ENCODE assay signal across 14 mouse cellular contexts in the genomic region with DNA sequence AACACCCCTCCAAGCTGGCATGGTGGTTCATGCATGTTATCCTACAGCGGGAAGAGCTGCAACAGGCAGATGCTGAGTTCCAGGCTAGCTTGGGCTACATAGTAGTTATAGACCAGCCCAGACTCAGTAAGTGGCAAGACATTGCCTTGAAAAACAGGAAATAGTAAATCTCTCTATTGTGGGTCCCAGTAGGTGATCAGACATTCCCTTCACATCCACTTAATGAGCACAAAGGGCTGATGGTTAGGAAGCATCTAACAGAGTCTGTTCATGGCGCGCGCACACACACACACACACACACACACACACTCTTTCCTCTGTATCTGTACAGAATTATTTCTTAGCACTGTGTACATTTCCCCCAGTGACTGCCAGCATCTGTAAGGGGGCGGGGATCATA.
"Had no signal": no experiment of that assay in that cellular context is flagged by ENCODE, and none has a peak within 500 bp of the region (broad histone marks: within the 10 kb centered on the region; RNA-seq: fewer than 3 reads in every experiment).

No protein-coding gene starts in this region.

- H3K4me2 ChIP-seq: liver, embryonic 11.5 days; liver, embryonic 15.5 days; lung, embryonic 14.5 days; midbrain, embryonic 11.5 days; midbrain, embryonic 15.5 days; stomach, embryonic 15.5 days had no signal

- H3K27me3 ChIP-seq: liver, embryonic 15.5 days; midbrain, embryonic 15.5 days; stomach, embryonic 15.5 days had no signal

- DNase-seq: kidney, adult 9 months; kidney, postnatal 36 days; lung, embryonic 14.5 days; lung, postnatal 10 days; lung, postnatal 4 days; thymus, postnatal 4 days had no signal

- H3K36me3 ChIP-seq: limb, embryonic 10.5 days; liver, embryonic 15.5 days; midbrain, embryonic 15.5 days; stomach, embryonic 15.5 days had no signal

- H3K9ac ChIP-seq: liver, embryonic 15.5 days; lung, embryonic 14.5 days; midbrain, embryonic 15.5 days; stomach, embryonic 15.5 days had no signal

- H3K4me3 ChIP-seq: left cerebral cortex, adult 2 months; limb, embryonic 10.5 days; liver, embryonic 15.5 days; midbrain, embryonic 15.5 days; stomach, embryonic 15.5 days had no signal

- H3K9me3 ChIP-seq: limb, embryonic 10.5 days; liver, embryonic 15.5 days; midbrain, embryonic 15.5 days; stomach, embryonic 15.5 days had no signal

- H3K4me1 ChIP-seq: liver, embryonic 15.5 days; midbrain, embryonic 15.5 days; stomach, embryonic 15.5 days had no signal

- H3K27ac ChIP-seq: kidney, postnatal 0 days; left cerebral cortex, adult 2 months; limb, embryonic 10.5 days; liver, embryonic 15.5 days; midbrain, embryonic 15.5 days; stomach, embryonic 15.5 days had no signal
